Mouse (Mus musculus) B cell, adult (primary cell): Measurements from ENCODE around the gene Rbbp9. TPM values are rescaled to one million over a fixed set of nuclear protein-coding genes. Genes with fewer than 3 reads are reported as not detected.

Experiments used
- total RNA-seq: library from RNA; stranded (reverse); gene quantifications from 4 replicates; pipeline ENCODE4 v1.2.4, GENCODE M21; 2023; ENCODE audit not compliant: inconsistent age

The Rbbp9 gene
- 3.3 to 5.2 TPM (median 4.2 TPM) in 4 replicates for total RNA-seq

DNA sequence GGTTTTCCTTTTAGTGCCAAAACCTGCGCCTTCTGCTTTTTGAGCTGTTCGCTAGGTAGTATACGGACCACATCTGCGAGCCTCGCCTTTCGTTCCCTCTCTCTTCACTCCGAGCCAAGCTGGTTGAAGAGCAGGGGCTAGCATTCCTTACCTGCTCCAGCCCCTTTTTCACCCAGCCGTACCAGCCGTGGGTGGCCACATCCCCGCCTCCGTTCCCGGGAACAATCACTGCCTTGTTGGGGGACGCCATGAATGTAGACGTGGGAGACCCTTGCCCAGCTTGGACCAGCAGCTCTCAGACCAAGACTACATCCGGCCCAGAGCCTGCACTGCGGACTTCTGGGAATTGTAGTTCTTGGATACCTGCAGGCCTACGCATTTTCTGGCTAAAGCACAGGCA, at the start of gene Rbbp9:
Rbbp9 (minus strand) TSS at position 341 of the 400 bp plus-strand sequence.

DNA sequence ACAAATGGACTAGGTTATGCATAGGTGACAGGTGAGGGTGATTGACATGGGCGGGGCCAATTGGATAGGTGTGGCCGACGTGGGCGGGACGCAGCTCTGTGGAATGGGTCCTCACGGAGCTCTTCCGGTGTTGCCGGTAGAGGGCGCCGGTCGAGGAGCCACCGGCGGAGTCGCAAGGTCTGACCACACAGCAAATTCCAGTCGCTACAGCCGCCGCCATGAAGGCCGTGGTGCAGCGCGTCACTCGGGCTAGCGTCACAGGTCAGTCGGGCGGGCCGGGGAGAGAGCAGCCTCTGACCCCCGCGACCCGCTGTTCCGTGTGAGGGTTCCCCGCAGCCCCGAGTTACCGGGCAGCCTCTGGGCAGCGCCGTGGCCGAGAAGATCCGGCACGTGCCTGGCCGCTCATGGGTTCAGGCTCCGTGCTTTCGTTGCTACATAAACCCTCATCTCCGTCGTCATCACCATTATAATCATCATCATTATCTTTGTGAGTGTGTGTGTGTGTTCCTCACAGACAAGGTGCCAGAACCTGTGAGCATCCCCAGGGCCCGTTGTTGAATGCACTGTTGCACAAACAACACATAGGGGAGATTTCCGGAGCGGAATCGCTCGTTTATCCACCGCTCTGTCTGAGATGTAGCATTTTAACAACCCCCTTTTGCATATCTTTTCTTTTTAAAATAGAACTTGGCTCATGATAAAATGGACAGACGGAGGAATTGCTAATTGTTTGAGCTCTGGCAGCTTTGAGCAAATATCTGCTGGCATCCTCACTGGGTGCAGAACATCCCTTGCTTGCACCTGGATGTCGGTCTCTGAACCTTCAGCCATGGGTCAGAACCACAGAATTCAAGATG, 49.4 kb upstream of the Rbbp9 start, which contains the start of gene Dtd1:
Dtd1 (plus strand) TSS at position 67 of the 857 bp plus-strand sequence.

DNA sequence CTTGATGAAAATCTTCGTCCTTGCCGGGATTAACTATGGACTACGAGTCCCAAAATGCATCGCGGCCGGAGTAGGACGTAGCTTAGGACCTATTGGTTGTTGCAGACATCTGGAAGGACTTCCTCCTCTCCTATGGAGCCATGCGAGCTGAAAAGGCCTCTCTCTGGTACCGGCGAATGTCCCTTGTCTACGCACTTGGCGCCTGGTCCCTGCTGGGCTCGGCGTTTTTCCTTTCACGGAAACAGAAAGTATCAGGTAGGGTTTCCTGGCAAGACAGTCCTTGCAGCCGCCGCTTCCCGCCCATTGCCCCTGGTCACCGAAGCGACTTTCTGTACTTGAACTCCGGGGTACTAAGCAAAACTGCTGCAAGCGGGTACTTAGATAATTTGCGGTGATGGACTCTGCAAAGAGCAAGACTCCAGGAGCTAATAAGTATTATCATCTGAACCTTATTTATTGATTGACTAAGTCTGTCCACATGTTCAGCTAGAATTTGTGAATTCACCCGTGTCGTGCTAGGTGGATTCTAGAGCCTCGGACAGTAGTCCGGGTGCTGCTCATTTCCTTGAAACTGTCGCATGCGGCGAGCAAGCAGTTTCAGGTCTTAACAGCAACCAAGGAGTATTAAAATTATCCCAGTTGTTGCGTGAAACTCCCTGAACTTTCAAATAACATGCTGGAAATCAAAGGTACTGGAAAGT, 43.4 kb upstream of the Rbbp9 start, which contains the start of gene Smim26:
Smim26 (plus strand) TSS at position 104 of the 701 bp plus-strand sequence.

DNA sequence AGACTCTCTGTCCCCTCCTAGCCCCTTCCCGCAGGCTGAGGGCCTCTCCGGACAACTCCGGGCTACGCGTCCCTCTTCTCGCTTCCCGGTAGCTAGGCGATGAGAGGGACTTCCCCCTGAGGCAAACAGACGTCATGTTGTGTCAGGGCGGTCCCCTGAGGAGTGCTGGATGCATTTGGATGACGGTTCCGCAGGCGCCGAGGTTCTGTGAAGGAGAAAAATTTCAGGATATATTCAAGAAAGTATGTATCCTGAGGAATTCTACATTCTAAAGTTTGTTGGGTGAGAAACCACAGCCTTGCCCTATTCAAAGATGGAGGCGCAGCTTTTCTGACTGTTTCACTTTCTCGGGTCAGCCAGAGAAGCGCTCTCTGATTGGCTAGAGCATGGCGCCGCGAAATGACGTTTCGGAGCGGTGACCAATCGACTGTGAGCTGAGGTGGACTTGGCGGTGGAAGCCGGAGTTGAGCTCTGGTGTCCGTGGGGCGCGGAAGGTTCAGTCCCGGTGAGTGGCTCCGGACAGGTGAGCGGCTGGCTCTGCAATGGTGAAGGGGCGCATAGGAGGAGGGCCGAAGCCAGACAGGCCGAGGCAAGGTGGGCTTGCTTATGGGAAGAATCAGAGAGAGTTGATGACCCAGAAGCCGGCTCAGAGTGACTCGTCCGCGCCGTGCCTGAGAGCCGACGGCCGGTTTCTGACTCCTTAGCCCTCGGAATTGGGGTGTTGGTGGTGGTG, 5.3 kb upstream of the Rbbp9 start, which contains the start of gene Sec23b:
Sec23b (plus strand) TSS at position 410 of the 733 bp plus-strand sequence.

DNA sequence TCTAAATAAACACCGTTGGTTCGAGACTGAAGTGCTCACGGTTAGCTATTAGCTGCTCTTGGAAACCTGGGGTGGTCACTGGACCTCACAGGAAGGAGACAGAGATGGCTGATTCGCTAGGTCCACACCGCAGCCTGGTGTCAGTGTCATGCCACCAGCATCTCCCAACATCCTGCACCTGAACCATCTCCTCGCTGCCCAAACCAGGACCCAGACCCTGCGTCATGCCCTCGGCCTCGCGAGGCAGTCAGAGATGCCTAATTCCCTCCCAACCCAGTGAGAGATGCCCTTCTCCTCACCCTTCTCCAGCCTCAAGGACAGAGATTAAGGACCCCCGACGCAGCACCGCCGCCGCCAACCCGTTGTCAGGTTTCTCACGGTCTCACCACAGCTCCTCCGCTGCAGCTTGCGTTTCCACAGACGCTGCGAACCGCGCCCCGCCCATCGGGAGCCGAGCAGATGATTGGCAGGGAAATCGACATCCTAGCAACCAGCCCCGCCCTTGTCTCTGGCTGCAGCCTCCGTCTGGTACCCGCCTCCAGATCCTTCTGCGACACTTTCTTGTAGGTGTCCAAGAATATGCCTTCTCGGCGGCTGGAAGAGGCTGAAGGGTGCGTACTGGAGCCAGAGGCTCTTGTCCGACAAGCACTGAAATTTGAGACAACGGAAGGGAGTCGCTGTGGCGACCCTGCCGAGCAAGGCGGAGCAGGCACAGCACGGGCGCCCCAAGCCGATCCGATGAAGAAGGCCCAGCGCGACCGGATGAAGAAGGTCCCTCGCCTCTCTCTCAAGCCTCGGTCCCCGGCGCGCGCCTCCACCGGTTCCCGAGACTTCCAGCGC, 23.5 kb downstream of the Rbbp9 start, which contains the start of the genes Dzank1 and Polr3f:
Dzank1 (minus strand) TSS at position 434 of the 840 bp plus-strand sequence.
Polr3f (plus strand) TSS at position 738 of the 840 bp plus-strand sequence.

Other genes starting within 250 kb of the Rbbp9 start
- not detected in 4 replicates for gene Ovol2, start 218.7 kb downstream of the Rbbp9 start, total RNA-seq
- gene Kat14, start 181.9 kb downstream of the Rbbp9 start, total RNA-seq, result 33.0 to 46.9 TPM (median 37.0 TPM) in 4 replicates
- gene Pet117, start 181.9 kb downstream of the Rbbp9 start, total RNA-seq, result 1.2 to 6.3 TPM (median 4.0 TPM) in 4 replicates
- gene Dzank1, start 23.5 kb downstream of the Rbbp9 start, total RNA-seq, result 0.12 to 0.87 TPM (median 0.87 TPM) in 3 of 4 replicates, not detected in the other
- gene Polr3f, start 23.2 kb downstream of the Rbbp9 start, total RNA-seq, result 35.6 to 45.1 TPM (median 41.7 TPM) in 4 replicates
- gene Sec23b, start 5.4 kb upstream of the Rbbp9 start, total RNA-seq, result 55.9 to 67.0 TPM (median 62.8 TPM) in 4 replicates
- gene Smim26, start 43.2 kb upstream of the Rbbp9 start, total RNA-seq, result 14.6 to 19.9 TPM (median 16.2 TPM) in 4 replicates
- 16.3 to 20.1 TPM (median 19.8 TPM) in 4 replicates for gene Dtd1, start 49.0 kb upstream of the Rbbp9 start, total RNA-seq